Mouse (Mus musculus): ENCODE data around the gene Ap1m2.
A peak's percentile ranks its signal among the peaks of the same experiment; 100 is the strongest.
"Not testable (repeated sequence)": the region's sequence is repeated elsewhere in the genome, so short reads cannot be mapped to it uniquely, and the experiment has no call there.

Ap1m2 gene

DNA sequence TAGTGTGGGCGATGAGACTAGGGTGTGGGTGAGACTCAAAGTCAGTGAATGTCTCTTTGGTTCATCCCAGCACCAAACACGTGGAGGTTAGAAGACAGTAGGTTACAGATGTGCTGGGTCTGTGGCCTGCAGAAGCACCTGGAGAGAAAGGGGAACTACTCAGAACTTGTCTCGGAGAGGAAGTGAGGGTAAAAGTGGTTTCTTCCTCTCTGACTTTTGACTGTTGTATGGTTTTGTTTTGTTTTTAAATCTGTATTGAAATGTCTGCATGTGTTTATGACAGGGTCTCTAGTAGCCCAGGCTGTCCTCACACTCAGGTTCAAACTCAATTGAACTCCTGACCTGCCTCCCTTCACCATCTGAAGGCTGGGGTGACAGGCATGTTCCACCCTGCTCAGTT, 15.9 kb upstream of the Ap1m2 start:
- no peak for DNase-seq (ENCODE audit: low read depth, low spot score)

DNA sequence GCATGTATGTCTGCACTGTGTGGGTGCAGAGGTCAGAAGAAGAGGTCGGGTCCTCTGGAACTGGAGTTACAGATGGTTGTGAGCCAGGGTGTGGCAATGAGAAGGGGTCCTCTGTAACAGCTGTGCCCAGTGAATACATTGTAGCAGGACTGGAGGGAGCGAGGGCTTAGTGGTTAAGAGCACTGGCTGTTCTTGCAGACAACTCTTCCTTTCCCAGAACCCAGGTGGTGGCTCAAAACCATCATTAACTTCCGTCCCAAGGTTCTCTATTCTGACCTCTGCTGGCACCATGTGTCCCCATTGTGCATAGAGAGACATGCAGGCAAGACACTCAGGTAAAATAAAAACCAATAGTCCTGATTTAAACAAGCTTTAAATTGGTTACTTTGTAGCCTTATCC, 15.4 kb upstream of the Ap1m2 start:
- no peak for DNase-seq (ENCODE audit: low read depth, low spot score)

DNA sequence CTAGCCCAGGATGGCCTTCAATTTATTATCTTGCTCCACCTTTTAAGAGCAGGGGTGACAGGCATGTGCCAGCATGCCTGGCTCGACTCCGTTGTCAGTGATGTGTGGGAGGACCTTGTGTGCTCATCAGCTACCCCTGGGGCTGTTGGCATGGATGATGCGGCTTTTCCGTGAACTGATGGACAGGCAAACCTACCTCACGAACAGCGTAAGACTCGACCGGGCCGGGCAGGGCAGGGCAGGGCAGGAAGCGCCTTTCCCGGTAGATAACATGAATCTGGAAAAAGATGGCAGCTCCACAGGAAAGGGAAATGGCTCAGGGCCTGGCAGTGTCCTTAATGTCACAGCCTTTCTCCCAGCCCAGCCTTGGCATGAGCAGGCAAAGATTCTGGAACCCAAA, 12.1 kb upstream of the Ap1m2 start:
- no peak for DNase-seq (ENCODE audit: low read depth, low spot score)

DNA sequence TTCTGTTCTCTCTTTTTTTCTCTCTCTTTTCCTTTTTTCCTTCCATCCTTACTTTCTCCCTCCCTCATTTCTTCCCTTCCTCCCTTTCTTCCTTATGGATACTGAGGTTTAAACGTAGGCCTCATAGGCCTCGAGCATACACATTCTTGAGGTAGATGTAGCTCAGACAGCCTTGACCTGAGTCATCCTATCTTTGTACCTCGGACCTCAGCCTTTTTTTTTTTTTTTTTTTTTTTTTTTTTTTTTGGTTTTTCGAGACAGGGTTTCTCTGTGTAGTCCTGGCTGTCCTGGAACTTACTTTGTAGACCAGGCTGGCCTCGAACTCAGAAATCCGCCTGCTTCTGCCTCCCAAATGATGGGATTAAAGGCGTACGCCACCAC, 10.8 kb upstream of the Ap1m2 start:
- DNase-seq (ENCODE audit: low read depth, low spot score): not testable (repeated sequence)

DNA sequence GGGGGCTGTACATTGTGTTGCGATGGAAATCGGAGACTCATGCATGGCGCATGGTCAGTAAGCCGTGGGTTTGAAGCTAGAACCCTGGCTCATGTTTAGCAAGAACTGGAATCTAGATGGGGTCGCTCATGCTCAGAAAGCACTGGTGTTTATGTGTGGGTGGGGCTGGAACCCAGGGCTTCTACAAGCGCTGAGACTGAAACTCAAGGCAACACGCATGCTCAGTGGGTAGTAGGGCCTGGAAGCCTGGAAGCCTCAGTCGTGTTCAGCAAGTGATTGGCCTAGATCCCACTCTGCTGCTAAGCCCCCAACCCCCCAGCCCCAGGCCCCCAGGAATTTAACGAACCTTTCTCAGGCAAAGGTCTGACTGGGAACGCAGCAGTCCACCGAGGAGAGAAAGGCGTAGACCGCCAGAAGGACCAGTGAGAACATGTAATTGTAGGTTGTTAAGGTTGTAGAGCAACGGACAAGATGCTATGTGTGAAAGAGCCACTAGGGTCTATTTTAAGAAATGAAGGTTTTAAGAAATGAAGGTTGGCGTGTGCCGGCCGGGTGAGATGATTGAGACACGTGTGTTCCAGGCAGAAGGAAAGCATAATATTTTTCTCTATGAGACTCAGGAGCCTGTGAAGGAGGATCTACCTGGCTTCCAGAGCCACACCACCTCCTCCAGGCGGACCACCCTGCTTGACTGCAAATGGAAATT, 10.2 kb upstream of the Ap1m2 start:
- no peak for DNase-seq (ENCODE audit: low read depth, low spot score)

DNA sequence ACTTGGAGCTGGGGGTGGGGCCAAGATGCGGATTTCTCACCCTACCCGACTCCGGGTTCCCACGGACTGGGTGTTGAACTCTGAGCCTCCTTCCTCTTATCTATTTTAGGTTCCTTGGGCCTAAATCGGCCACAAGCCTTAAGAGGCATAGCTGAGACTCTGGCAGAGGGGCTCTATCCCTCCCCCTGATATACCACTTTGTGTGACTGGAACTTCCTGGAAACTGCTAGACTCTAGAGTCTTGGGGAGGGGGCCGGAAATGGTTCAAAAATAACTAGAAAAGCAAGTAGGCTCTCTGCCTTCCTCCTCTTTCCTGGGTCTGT, 9.3 kb upstream of the Ap1m2 start:
- no peak for DNase-seq (ENCODE audit: low read depth, low spot score)

DNA sequence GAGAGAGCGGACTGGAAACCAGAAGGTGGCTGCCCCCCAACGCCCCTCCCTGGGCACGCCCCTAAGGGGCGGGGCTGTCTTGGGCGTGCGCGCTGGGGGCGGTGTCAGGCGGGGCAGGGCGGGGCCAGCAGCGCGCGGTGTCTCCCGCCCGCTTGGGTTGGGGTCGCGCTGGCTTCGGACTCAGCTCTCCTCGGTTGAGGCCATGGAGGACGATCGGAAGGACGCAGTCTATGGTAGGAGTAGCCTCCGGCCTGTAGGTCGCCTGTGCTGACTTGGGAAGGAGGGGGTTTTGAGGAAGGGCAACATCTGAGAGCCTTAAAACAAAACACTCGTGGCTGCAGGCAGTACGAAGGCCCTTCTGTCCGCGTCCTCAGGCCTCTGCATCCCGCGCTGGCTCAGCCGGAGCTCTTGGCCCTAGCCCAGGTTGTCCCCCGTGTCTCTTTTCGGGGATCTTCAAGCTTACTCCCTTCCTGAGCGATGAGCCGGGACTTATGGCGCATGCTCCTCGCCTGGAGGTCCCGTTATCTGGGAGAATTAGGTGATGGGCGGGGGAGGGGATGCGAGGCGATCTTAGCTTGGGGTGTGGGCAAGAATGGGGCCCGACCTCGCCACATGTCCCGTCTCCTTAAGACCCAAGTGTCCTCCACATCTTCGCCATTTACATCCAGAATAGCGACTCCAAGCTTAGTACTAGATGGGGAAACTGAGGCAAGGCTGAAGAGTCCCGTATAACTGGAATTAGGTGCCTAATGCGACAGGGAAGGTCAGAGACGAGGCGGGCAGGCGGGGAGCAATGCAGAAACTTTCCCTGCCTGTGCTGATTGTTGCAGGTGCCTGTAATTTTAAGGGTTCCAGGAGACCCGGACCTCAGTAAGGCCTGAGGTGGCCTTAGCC, 8.7 kb upstream of the Ap1m2 start, which contains the start of gene Slc44a2:
TSS of gene Slc44a2 (plus strand) at position 80 of the 894 bp plus-strand sequence.
- DNase-seq (ENCODE audit: low read depth, low spot score): peak; percentile 57

DNA sequence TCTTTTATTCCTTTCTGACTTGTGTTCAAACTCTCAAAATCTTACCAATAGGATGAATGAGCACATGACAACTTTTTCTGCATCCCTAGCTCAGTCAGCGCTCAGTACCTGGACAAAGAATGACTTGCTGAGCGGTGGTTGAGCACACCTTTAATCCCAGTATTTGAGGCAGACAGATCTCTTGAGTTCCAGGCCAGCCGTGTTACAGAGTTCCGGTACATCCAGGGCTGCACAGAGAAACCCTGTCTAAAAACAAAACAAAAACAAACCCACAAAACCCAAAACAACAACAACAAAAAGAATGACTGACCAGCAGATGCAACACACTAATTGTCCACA, 8.1 kb upstream of the Ap1m2 start:
- no peak for DNase-seq (ENCODE audit: low read depth, low spot score)

DNA sequence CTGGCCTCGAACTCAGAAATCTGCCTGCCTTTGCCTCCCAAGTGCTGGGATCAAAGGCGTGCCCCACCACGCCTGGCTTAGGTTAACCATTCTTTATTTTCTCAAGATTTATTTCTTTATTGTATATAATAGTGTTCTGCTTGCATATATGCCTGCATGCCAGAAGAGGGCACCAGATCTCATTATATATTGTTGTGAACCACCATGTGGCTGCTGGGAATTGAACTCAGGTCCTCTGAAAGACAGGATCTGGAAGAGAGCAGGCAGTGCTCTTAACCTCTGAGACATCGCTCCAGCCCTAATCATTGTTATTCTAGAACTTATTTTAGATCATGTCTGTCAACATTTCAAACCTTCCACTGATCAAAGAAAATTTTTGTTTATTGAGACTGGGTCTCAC, 7.4 kb upstream of the Ap1m2 start:
- no peak for DNase-seq (ENCODE audit: low read depth, low spot score)

DNA sequence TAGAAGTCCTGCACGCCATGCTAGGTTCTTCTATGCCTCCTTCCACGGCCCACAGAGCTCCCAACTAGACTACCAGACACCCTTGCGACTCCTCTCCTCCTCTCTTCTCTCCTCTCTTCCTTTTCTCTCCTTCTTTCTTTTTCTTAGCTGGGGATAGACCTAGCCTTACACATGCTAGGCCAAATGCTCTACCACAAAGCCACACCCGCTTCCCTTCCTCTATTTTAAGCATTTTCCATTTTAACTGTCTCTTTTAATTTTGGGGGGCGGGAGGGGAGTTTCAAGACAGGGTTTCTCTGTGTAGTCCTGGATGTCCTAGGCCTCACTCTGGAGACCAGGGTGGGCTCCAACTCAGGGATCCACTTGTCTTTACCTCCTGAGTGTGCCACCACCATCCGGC, 6.7 kb upstream of the Ap1m2 start:
- no peak for DNase-seq (ENCODE audit: low read depth, low spot score)

DNA sequence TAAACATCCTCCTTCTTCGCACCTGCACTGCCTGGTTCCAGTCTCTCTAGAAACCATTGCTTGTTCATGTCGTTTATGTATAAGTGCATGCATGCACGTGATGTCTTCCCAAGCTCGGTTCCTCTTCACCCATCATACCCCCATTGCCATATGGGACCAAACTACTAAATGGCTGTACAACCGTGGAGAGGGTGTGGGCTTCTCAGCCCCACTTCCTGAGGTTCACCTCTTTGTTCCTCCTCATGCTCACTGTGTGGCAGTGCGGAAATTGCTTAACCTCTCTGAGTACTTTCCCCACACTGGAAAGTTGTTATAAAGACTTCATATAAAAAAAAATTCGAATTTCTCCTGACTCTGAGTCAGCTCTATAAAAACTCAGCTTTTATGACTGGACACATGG, 4.6 kb upstream of the Ap1m2 start:
- DNase-seq (ENCODE audit: low read depth, low spot score): no peak

DNA sequence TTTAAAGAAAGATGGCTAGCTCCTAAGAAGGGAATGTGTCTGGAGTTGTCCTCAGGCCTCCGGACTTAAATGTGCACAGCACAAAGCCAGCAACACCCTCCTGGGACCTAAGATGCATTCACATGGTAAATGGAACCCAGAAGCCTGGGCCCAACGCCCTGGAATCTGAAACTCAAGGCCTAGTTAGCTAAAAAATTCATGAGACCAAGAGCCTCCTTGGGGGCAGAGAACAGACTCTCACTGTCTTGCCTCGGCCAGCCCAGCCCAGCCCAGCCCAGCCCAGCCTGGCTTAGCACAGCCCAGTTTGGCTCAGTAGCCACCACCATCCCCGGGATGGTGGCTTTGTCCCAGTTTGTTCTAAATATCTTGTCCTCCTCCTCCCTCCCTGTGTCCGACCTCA, 3.3 kb upstream of the Ap1m2 start:
- peak; percentile 52 for DNase-seq (ENCODE audit: low read depth, low spot score)

DNA sequence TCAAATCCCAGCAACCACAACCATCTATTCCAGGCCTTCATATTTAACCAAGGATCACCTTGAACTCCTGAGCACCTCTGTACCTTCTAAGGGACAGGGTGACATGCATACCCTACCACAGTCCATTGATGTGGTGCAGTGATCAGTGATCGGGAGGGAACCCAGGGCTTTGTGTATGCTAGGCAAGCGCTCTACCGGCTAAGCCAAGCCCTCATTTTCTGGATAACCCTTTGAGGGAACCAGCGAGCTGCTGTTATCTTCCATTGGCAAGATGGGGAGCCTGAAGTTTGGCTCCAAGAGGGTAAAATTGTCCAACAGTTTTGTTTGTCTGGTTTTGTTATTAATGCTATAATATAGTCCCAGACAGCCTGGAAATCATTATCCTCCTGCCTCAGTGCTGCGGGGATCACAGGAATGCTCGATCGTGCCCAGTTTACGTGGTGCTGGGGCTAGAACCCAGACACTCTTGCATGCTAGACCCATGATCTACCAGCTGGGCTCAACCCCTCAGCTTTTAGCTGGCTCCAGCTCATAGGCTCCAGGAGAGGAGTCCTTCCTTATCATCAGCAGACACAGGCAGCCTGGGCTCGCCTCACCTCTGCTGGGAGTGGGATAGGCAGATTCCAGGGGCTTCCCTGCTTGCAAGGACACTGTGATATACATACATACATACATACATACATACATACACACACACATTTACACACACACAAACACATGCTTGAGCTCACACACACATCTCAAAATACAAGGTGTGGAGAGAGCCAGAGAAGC, 2.4 kb upstream of the Ap1m2 start:
- no peak for DNase-seq (ENCODE audit: low read depth, low spot score)

DNA sequence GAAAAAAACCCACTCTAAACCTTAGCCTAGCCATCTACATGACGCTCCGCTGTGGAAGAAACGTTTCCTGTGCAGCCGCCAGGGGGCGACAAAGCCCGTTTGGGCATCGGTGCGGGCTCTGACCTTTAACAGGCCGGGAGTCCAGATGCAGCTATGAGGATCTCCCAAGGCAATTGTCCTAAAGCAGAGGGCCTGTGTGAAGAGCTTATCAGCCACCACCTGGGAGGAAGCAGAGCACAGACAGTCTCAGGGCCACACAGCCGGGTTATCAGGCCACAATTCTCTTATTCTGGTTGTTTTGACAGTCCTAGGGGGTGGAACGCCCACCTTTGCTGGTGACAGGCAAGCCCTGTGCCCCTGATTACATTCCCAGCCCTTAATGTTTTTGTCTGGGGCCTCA, 1.3 kb upstream of the Ap1m2 start:
- DNase-seq (ENCODE audit: low read depth, low spot score): peak; percentile 87

DNA sequence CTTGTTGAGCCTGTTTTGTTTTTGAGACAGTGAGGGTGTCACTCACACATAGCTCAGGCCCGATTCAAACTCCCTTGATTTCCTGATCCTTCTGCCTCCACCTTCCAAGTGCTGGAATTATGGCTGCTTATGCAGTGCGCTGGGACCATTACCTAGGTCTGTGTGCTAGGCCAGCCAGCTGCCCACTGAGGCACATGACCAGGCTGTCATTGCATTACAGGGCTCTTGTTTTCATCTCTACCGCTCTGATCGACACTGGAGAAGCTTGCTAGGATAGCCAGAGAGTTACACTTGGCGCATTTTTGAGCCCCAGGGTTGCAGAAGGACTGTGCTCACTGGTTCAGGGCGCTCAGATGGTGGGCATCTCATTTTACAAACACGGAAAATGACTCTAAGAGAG, 442 bp downstream of the Ap1m2 start:
- DNase-seq (ENCODE audit: low read depth, low spot score): no peak

DNA sequence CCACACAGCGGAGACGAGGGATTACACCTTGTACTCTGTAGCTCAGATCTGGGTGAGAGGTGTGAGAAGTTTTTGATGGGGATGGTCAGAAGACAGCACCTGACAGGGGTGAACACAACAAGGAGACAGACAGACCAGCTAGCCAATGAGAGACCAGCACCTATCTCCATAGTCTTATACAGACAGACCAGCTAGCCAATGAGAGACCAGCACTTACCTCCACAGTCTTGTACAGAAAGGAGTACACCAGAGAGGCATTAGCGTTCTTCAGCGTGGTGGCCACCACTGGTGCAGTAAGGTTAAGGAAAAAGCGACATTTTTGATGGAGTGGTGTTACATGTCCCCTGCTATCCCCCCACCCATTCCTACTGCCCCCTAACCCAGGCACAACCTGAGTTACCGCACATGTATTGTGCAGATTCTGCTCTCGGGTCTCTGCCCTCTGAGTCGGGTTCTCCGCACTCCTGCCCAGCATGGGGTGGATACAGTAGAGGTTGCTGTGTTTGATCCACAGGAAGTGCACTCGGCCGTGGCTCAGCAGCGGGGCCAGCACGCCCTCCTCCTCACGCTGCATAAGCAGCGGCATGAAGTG, 2.9 kb downstream of the Ap1m2 start:
- DNase-seq (ENCODE audit: low read depth, low spot score): no peak

DNA sequence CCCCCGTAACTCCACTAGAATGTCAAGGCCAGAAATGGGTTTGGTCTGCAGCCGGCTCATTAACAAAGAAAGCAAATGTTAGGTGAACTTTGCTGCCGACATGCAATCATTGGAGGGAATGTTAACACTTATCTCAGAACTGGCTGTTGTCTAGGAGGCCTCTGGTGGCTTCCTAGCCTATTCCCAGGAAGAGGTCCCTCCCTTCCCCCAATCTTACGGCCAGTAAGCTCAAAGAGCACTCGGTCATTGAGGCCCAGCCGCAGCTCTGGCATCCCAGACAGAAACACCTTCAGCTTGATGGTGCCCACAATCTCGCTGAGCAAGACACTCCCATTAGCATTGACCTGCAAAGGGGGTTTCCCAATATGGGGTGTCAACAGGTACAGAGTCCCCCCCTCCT, 7.1 kb downstream of the Ap1m2 start:
- DNase-seq (ENCODE audit: low read depth, low spot score): no peak

DNA sequence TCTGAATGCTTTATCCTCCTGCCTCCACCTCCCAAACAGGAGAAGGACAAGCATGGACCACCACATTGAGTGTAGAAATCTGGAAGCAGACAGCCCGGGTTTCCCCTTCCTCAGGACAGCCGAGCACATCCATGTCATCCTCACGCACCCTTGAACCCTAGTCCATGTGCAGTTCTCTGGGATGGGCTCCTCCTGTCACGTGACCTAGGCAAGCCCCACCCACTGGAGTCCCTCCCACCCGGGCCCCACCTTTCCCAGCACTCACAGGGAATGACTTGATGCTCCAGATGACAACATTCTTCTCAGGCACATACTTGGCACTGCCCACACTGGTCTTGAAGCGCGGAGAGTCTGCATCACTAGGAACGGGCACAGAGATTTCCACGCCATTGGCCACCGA, 13.1 kb downstream of the Ap1m2 start:
- no peak for DNase-seq (ENCODE audit: low read depth, low spot score)

DNA sequence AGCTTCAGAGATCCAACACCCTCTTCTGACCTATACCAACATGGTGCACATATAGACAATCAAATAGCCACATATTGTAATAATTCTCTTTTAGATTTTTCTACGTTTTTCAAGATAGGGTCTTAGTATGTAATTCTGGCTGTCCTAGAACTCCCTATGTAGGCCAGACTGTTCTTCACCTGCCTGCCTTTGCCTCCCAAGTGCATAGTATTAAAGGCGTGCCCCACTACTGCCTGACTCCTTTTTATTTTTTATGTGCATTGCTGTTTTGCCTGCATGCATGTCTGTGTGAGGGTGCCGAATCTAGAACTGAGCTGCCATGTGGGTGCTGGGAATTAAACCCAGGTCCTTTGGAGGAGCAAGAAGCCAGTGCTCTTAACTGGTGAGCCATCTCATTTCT, 19.9 kb downstream of the Ap1m2 start:
- no peak for DNase-seq (ENCODE audit: low read depth, low spot score)

DNA sequence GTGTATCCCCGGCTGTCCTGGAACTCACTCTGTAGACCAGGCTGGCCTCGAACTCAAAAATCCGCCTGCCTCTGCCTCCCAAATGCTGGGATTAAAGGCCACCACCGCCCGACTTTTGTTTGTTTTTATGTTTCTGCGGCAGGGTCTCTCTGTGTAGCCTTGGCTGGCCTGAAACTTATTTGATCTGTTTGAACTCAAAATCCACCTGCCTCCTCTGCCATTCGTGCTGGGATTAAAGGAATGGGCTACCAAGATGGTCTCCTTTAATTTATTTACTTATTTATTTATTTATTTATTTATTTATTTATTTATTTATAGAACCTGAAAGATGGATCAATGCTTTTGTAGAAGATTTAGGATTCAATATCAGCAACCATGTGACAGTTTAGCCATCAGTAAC, 20.3 kb downstream of the Ap1m2 start:
- not testable (repeated sequence) for DNase-seq (ENCODE audit: low read depth, low spot score)

DNA sequence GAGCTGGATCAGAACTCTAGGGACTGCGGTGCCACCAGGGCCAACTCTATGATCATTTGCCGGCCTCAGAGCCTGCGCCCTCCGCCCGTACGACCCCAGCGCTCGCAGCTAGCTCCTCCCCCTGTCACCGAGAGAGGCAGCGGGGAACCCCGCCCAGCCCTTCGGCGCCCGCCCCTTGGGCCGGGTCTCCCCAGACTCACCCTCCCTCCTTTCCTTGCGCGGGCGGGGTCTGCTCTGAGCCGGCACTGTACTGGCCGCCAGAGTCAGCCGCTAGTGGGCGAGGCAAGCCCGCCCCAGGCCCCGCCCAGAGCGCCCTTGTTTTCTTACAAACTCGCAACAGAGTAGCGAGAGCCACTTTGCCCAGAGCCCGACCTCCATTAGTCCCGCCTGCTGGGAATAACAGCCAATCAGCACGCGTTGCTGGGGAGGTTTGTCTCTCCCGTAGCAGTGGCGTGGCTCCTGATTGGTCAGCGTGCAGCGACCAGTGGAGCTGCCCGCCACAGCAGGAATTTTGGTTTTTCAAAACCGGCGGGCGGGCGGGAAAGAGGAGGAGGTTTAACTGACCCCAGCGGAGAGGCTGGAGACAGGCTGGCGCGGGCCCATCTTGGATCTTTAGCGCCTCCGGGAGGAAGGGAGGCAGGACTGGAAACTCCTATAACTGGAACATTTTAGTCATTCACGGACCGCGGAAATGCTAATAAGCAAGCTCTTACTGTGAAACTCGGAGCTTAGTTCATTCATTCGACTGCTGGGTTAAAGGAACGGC, 20.9 kb downstream of the Ap1m2 start, which contains the start of gene Cdkn2d:
TSS of gene Cdkn2d (minus strand) at position 386 of the 766 bp plus-strand sequence.
- peak; percentile 100 for DNase-seq (ENCODE audit: low read depth, low spot score)
